Mouse (Mus musculus): ENCODE results near the gene Smyd1.

Smyd1 gene

DNA sequence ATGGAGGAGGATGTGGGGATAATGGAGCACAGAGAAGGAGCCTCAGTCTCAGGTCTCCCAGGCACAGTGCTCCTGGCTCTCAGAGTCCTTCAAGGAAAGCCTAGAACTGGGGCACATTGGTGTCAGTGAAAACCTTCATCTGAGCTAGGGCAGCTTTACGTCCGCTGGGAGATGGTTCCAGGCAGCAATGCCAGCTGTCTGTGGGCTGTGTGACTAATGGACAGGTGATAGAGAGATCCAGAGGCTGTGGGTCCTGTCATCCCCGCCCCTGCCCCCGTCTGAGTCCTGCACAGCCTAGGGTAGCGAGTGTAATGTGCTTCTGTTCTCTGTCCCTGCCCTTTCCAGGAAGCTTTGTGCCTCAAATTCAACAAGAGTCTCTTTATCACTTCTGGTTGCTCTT lies 120.1 kb downstream of the Smyd1 start:
- no peak for DNase-seq

DNA sequence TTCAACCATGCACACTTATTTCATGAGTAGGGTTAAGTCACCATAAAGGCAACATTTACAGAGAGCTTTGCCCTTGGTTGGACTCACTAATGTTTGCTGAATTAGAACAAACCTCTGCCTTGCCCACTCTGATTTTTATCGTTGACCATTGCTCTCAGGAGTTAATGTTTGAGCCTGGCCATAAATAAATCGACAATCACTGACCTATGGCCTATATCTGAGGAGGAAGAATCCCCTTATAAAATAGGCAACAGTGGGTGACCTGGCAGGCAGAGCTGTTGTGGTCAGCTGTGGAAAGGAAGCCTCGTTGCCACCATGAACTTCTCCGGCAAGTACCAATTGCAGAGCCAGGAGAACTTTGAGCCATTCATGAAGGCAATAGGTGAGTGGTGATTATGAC lies 122.4 kb downstream of the Smyd1 start, which contains the start of gene Fabp1:
TSS of gene Fabp1 (plus strand) at position 216 of the 400 bp plus-strand sequence.
- no peak for DNase-seq

DNA sequence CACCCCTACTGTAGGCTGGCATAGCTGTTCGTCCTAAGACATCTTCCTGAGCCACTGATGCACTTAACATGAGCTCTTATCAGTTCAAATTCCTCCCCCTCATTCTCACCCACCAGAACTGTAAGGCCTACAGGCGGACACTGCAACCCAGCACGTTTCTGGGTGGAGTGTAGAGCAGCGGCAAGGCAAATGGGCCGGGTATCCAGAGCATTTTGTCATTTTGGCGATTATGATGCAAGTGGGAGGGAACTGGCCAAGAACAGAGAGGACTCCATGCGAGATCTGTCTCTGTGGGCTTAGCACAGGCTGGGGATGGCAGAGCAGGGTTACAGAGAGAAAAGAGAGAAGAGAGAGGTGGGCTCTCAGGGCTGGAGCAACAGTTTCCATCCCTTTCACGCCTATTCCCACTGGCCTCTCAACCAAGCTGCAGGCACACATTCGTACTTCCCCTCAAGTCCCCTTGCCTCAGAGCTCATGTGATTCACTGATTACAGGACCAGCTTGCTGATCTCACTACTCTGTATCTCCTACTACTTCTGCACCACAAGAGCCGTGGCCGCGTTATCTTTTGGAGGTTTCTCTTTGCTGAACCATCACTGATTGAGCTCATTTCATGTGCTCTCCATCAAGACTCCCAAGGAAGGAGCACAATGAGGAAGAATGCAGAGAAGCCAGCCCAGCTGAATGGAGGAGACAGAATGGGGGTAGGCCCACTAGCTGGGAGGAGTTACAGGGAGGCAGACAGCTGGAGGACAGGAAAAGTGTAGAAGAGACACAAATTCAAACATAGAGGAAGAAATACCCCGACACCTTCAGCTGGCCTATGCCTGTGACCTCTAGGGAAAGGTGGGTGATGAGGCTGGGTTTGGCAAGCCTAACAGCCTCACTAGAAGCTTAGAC lies 124.1 kb downstream of the Smyd1 start:
- no peak for DNase-seq

DNA sequence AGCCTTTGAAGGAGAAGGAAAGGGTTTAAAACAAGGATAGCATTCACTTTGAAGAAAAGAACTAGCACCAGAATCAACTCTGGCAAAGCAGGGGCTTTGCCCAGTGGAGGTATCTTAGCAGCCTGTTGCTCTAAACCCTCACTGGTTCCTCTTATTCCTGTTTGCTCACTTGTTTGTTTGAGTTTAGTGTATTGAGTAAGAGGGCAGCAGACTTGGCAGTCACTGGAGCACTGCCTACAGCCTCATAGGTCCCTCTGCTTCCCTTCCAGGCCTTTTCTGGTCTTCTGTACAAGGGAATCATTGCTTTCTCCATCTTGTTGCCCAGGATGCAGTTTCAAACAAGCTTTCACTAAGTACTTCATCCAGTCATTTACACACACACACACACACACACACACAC lies 125.9 kb downstream of the Smyd1 start:
- DNase-seq: no peak

DNA sequence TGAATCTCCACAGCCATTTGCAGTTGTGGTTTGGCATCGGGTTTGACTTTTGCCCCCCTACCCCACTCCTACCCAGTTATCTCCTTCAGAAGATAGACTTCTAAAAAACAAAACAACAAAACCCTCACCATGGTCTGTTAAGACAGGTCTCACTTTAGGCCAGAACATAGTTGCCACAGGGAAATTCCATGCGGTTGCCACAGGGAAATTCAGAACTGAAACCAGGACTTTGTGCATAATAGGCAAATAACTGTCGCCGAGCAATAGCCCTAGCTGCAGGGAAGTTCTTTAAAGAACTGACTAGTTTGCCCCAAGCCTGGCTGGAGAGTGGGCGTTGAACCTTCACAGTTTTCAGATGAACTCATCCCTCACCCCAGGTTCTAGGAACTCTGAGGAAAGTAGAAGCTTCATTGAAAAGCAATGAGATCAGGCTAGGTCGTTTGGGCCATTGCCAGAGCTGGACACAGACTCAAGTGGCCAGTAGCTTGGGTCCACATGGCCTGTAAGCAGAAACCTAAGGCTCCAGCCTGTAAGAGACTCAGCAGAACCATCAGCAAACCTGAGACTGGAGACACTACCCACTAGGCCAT lies 128.8 kb downstream of the Smyd1 start:
- DNase-seq: no peak

DNA sequence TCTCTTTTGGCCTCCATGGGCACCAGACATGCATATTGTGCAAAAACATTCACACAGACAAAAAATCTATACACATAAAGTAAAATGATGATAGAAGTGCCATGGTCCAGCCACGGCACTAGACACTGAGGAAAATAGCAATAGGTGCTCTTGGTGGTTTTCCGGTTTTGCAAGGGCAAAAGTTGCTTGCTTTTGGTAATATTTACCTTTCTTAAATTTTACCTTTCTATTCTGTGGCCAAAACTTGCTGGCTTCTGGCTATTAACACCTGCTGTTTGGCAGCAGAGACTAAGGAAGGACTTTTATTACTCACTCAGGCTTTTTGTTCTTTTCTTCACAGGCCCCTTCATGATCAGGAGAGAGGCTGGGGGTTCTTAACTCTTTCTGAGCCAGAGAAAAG lies 131.5 kb downstream of the Smyd1 start:
- DNase-seq: no peak

DNA sequence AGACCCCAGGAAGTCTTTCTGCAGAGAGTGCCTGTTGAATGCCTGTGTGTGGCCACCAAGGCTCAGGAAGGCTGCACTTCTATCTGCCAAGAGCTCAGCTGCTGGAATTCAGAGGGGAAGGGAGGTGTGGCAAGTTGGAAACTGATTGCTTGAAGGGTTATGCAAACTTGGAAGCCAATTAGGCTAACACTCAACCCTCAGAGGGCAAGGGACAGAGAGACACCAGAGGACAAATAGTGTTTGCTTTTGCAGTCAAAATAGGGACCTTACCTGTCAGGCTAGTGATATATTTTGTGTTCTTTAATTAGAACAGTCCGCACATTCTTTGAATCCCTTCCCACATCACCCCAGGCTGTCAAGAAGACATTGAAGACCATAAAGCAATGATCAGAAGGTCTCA lies 132.5 kb downstream of the Smyd1 start:
- DNase-seq: no peak

DNA sequence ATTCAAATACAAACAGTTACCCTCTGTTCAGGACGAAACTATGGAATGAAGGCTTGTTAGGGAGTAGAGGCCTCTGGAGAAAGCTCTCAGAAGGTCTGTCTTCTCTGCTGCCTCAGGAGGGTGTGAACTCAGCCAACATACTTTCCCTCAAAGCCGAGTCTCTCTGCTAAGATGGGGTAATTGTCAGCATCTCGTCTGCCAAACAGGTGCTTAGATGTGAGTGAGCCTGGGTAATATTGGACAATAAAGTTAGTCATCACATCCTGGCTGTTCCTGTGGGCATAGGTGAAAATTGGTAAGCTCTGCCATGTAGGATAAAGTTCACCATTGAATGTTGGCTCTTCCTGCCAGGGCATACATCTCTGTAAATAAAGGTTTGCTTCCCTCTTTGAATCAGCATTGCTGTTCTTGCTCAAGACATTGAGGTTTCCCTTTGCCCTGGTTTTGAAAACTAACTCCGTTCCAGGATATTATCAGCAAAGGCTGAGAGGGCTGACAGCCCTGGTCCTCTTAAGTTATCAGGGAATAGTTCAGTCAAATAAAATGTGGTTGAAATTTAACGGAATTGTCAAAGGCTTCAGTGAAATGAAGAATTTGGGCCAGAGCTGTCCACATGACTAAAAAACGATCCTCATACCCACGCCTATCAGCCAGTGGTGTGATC lies 137.0 kb downstream of the Smyd1 start:
- no peak for DNase-seq

DNA sequence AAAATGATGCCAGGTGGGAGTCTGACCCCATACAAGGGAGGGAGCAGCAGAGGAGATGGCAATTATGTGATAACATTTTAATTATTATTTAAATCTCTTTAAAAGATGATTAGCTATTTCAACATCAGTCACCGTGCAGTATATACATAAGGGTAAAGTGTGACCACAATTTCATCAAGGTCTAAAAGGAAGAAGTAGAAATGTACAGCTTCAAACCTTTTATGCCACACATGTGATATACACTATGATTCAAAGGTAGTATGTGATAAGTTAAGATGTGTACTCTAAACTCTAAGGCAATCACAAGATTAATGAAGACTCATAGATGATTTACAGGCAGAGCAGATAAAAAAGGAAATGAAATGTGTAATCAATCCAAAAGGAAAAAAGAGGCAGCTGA lies 141.4 kb downstream of the Smyd1 start:
- DNase-seq: no peak

DNA sequence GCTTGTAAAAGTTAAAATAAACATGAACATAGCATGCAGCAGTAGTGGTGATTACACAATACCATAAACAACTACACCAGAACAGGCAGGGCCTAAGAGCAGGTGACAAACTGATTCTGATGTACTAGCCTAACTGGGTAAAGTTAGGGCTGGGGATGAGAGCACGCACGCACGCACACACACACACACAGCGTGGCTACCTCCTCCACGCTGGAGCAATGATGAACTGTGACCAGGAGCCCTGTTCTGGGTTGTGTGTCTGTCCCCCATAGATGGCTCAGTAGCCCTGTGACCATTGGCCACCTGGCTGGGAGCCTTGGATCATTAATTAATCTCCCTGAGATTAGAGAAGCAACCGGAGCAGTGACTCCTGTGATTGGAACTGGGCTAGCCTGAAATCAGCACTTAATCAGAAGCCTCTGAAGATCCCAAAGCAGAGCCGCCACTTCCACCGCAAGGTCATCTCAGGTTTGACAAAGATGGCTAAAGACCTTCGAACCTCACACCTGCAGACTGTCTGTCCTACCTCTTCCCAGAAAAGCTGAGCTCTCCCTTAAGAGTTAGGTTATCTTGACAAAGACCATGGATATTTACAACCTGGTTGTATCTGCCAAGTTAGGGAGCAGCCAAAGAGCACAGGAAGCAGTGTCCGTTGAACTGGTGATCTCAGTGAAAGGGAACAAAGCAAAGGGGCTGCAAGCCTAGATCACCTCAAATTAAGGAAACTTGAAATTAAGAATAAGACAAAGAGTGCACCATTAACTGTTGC lies 149.0 kb downstream of the Smyd1 start:
- DNase-seq: no peak

DNA sequence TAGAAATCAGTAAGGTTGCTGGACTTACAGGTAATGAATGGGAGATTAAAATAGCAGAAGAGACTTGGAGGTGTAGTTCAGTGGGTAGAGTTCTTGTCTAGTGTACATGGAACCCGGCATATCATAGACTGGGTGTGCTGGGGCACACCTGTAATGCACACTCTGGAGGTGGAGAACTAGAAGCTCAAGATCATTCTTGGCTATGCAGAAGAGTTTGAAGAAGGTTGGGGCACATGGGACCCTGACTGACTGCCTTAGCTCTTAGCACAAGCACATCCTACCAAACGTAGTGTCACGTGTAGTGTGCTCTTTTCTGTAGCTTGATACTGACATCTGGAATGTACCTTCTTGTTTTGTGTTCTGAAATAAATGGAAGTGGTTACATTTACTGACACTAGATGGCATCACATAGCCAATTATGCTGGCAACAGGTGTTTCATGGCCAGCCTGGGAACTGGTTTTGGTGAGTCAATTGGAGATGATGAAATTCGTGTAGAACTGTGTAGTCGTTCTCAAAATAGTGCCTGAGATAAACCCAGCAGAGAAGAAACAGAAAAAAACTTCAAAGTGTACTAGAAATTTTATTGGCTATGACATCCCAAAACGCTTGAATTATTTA lies 155.4 kb downstream of the Smyd1 start:
- DNase-seq: peak; percentile 57 to 74

DNA sequence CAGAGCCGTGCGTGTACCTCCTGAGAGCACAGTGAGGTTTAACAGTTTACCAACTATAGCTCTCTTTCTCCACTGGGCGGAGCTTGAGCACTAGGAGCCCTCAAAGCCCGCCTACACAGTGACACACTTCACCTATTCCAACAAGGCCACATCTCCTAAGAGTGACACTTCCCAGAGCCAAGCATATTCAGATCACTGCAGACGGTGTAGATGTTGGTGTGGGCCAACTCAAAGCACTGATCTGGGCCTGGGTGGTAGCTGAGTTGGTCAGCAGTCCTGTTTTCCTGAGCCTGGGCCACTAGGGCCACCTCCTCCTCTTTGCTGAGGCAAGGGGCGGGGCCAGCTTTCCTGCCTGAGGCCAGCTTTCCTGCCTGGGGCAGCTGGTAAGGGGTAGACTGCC lies 157.6 kb downstream of the Smyd1 start:
- DNase-seq: peak in 1 of 2 experiments; percentile 22
